Mouse (Mus musculus): Measurements from ENCODE around the gene Plekha4. TPM values are rescaled to one million over a fixed set of nuclear protein-coding genes. Genes with fewer than 3 reads are reported as not detected.

The Plekha4 gene
- polyA plus RNA-seq, 1 experiment from 2014 or later: 0.50 TPM

DNA sequence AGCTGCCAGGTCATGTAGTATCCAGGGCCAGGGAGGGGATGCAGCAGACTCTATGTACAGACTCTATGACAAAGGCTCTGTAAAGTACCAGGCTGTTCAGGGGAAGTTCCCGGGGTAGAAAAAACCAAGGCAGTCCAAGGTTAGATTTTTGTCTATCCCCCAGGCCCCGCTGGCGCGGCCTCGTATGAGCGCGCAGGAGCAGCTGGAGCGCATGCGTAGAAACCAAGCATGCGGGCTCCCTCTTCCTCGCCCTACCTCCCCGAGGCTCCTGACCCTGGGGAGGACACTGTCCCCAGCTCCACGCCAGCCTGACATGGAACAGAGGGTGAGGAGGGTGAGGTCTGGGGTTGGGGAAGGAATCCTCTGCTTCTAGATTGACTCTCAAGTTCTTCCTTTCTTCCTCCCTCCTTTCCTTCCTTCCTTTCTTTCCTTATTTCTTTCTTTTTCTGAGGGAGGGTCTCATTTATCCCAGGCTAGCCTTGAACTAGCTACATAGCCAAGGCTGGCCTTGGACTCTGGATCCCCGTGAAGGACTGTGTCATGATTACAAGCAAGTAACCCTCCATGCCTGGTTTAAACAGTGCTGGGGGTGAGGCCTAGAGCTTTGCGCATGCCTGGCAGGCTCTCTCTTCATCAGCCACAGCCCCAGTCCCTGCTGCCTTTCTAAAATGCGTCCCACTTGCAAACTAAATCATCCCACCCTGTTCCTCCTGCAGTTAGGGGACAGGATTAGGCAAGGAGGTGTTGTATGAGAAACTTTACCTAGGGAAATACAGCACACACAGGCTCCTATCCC lies 23.7 kb downstream of the Plekha4 start:
- Histone ChIP-seq H3K4me2 (no peak overlapping the region), H3K27ac (no peak overlapping the region), H3K9me3 (replicated peaks) (no peaks in the 10 kb centered on the region), H3K4me1 (no peaks in the 10 kb centered on the region), H3K36me3 (ENCODE audit: poor library complexity, severe bottlenecking) (no peaks in the 10 kb centered on the region), H3K4me3 (no peak overlapping the region), H3K9ac (peak overlapping the region; percentile 26; the same call in 1 of the 2 replicates), H3K27me3 (no peaks in the 10 kb centered on the region)
- 87% methylated on average over 16 of the region's 16 CpGs for WGBS
- ATAC-seq: no peak

DNA sequence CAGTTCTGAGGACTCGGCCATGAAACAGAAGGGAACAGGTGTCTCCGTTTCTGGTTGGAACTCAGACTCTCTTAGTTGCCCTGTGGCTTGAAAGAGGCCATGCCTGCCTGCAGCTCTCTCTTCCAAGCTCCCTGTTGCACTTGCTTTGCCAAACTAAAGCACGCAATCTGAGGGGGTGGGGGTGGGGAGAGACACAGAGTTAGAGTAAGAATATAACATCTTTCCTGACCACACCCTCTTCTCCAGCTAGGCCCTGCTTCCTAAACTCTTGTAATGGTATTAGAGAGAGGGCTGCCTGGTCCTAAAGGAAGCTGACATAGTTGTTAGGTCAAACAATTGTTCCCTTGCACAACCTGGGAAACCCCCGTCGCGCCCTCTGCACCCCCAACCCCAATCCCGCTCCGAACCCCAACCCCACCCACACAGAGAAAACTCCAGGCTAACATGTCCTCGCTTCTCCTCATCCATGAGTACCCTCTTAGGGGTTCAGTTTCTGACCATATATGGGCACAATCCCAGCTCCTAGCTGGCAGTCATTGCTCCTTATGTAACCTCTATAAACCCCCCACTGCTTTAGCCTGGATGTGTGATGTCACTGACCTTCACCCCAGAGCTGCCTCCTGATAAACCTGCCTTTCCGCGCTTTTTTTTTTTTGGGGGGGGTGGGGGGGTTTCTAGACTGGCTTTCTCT lies 24.8 kb downstream of the Plekha4 start:
- Histone ChIP-seq H3K27ac (no peak overlapping the region), H3K36me3 (ENCODE audit: poor library complexity, severe bottlenecking) (no peaks in the 10 kb centered on the region), H3K4me3 (no peak overlapping the region), H3K27me3 (no peaks in the 10 kb centered on the region), H3K9me3 (replicated peaks) (no peaks in the 10 kb centered on the region), H3K9ac (no peak overlapping the region), H3K4me2 (no peak overlapping the region), H3K4me1 (no peaks in the 10 kb centered on the region)
- no peak for ATAC-seq
- WGBS: 83% methylated on average over 11 of the region's 11 CpGs

DNA sequence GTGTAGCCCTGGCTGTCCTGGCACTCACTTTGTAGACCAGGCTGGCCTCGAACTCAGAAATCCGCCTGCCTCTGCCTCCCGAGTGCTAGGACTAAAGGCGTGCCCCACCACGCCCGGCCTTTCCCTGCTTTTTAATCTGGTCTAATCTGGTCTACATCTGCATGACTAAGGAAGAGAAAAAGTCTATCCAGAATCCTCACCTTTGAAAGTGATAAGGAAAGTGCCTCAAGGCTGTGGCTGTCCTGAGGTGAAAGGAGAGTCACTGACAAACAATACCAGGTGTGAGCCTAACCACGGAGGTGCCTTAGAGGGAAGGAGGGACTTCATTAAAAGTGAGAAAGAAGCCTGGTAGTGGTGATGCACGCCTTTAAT lies 25.4 kb downstream of the Plekha4 start:
- Histone ChIP-seq H3K9ac (no peak overlapping the region), H3K4me1 (no peaks in the 10 kb centered on the region), H3K9me3 (replicated peaks) (no peaks in the 10 kb centered on the region), H3K36me3 (ENCODE audit: poor library complexity, severe bottlenecking) (no peaks in the 10 kb centered on the region), H3K4me2 (no peak overlapping the region), H3K27me3 (no peaks in the 10 kb centered on the region), H3K4me3 (no peak overlapping the region), H3K27ac (no peak overlapping the region)
- no peak for ATAC-seq
- 80% methylated on average over 8 of the region's 8 CpGs for WGBS

DNA sequence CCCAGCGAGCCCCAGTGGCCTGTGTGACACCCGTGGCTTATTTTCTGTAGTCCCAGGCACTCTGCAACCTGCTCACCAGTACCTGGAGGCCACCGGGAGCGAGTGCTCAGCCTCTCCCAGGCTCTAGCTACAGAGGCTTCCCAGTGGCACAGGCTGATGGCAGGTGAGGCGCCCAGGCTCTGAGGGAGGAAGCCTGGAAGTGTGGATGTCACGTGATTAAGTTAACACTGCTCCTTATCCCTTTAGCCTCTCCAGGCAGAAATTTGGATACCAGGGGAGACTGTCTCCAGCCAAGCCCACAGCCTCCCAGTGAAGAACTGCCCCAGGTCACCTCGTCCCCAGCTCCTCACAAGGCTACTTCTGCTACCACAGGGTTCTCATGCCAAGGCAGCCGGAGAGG lies 27.4 kb downstream of the Plekha4 start:
- WGBS: 70% methylated on average over 8 of the region's 8 CpGs
- no peaks in the 10 kb centered on the region for H3K4me1 ChIP-seq
- H3K9me3 ChIP-seq (replicated peaks): no peaks in the 10 kb centered on the region
- H3K36me3 ChIP-seq (ENCODE audit: poor library complexity, severe bottlenecking): no peaks in the 10 kb centered on the region
- no peaks in the 10 kb centered on the region for H3K27me3 ChIP-seq
- H3K9ac ChIP-seq: no peak overlapping the region
- no peak overlapping the region for H3K27ac ChIP-seq
- no peak overlapping the region for H3K4me3 ChIP-seq
- H3K4me2 ChIP-seq: no peak overlapping the region
- no peak for ATAC-seq

DNA sequence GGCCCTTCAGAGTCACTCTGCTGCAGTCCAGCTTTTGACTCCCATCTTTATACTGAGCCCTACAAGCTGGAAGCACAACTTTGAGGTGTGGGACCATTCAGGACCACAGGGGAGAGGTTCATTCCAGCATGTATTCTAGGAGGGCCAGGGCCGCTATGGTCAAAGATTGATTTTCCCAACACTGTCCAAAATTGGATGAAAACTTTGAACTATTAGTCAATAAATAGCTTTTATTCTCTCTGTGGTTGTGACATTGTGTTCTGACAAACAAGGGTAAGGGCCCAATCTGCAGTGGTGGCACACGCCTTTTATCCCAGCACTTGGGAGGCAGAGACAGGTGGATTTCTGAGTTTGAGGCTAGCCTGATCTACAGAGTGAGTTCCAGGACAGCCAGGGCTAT lies 27.9 kb downstream of the Plekha4 start:
- Histone ChIP-seq H3K4me3 (no peak overlapping the region), H3K4me2 (no peak overlapping the region), H3K9me3 (replicated peaks) (no peaks in the 10 kb centered on the region), H3K36me3 (ENCODE audit: poor library complexity, severe bottlenecking) (no peaks in the 10 kb centered on the region), H3K9ac (no peak overlapping the region), H3K27me3 (no peaks in the 10 kb centered on the region), H3K27ac (no peak overlapping the region), H3K4me1 (no peaks in the 10 kb centered on the region)
- 86% methylated on average over 2 of the region's 2 CpGs for WGBS
- ATAC-seq: no peak

DNA sequence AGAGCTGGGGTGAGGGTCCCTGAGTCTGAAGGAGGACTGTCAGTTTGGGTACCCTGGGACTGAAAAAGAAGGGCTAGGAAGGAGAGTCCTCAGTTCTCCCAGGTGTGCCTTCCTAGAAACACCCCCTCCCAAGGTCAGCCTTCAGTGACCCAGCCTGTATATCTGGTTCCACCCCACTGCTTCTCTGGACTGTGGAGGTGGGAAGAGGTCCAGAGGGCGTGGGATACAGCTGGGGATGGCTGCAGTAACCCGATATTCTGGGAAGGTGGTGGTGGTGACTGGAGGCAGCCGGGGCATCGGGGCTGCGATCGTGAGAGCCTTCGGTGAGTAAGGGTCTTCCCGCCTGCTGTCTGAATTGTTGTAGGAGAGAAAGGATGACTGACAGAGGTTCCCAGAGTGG lies 28.6 kb downstream of the Plekha4 start, which contains the start of gene Hsd17b14:
Gene Hsd17b14, plus strand, starts transcription at position 150 of the 400 bp plus-strand sequence.
- Histone ChIP-seq H3K4me1 (no peaks in the 10 kb centered on the region), H3K36me3 (ENCODE audit: poor library complexity, severe bottlenecking) (no peaks in the 10 kb centered on the region), H3K27me3 (no peaks in the 10 kb centered on the region), H3K4me3 (no peak within 1 kb of the TSS), H3K27ac (no peak within 1 kb of the TSS), H3K4me2 (no peak within 1 kb of the TSS), H3K9me3 (replicated peaks) (no peaks in the 10 kb centered on the region), H3K9ac (peak within 1 kb of the TSS; percentile 2; the same call in 1 of the 2 replicates)
- ATAC-seq: no peak
- 47% methylated on average over 8 of the region's 8 CpGs for WGBS

DNA sequence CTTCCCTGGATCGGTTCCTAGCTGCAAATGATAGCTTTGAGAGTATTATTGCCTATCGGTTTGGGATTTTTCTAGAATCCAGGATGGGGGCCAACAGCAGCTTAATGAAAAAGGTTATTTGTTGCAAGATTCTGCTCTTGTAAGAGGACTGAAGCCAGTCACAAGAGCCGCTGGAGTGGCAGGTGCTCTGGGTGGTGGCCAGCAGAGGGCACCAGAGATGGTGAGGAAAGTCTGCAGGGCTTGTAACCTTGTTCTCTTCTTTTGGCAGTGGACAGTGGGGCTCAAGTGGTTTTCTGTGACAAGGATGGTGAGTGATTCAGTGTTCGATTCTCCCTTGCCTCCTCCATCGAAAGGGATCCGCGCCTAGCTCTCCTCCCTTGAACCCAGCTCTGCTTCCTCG lies 29.7 kb downstream of the Plekha4 start:
- H3K4me3 ChIP-seq: no peak overlapping the region
- no peak; the same call in 1 of the 2 replicates for ATAC-seq
- peak overlapping the region; percentile 2; the same call in 1 of the 2 replicates for H3K9ac ChIP-seq
- no peak overlapping the region for H3K4me2 ChIP-seq
- no peaks in the 10 kb centered on the region for H3K4me1 ChIP-seq
- H3K36me3 ChIP-seq (ENCODE audit: poor library complexity, severe bottlenecking): no peaks in the 10 kb centered on the region
- 0 out of 2 replicates have a peak, but pooled peaks cover 2% of the 10 kb centered on the region for H3K27me3 ChIP-seq
- 28% methylated on average over 8 of the region's 8 CpGs for WGBS
- H3K27ac ChIP-seq: no peak overlapping the region
- no peaks in the 10 kb centered on the region for H3K9me3 ChIP-seq (replicated peaks)

DNA sequence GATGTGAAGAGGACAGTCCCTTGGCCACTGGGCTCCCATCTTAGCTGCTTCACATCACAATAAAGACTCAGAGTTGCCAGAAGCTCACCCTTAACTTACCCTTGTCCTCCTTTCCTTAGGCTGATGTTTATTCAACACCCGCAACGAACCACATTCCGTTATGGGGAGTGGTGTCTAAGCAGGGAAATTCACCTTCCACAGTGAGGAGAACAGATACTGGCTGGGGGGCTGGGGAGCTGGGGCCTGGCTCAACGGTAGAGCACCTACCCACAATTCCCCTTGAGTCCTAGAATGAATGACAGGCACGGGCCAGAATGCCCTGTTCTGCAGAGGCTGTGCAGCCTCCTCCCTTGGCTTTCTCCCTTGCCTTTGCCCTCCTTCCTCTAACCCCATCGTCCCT lies 32.8 kb downstream of the Plekha4 start:
- H3K27ac ChIP-seq: no peak overlapping the region
- no peak overlapping the region for H3K4me2 ChIP-seq
- no peak for ATAC-seq
- H3K36me3 ChIP-seq (ENCODE audit: poor library complexity, severe bottlenecking): no peaks in the 10 kb centered on the region
- no peak overlapping the region for H3K4me3 ChIP-seq
- H3K27me3 ChIP-seq: 0 out of 2 replicates have a peak, but pooled peaks cover 4% of the 10 kb centered on the region
- no peak overlapping the region for H3K9ac ChIP-seq
- H3K9me3 ChIP-seq (replicated peaks): no peaks in the 10 kb centered on the region
- WGBS: 75% methylated on average over 5 of the region's 6 CpGs
- no peaks in the 10 kb centered on the region for H3K4me1 ChIP-seq

DNA sequence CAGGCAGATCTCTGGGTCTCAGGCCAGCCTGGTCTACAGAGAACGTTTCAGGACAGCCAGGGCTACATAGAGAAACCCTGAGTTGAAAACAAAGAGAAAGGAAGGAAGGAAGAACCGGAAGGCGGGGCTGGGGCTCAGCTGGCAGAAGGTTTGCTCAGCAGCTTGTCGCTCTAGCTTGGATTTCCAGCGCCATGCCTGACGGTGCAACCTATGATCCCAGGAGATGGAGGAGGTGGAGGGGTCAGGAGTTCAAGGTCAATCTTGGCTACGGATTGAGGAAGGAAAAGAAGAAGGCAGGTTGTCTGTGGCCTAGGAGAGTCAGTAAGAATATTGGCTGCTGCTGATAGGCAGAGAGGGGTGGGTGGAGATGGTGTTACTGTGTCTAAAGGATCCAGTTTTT lies 34.1 kb downstream of the Plekha4 start:
- WGBS: 89% methylated on average over 7 of the region's 7 CpGs
- ATAC-seq: no peak

DNA sequence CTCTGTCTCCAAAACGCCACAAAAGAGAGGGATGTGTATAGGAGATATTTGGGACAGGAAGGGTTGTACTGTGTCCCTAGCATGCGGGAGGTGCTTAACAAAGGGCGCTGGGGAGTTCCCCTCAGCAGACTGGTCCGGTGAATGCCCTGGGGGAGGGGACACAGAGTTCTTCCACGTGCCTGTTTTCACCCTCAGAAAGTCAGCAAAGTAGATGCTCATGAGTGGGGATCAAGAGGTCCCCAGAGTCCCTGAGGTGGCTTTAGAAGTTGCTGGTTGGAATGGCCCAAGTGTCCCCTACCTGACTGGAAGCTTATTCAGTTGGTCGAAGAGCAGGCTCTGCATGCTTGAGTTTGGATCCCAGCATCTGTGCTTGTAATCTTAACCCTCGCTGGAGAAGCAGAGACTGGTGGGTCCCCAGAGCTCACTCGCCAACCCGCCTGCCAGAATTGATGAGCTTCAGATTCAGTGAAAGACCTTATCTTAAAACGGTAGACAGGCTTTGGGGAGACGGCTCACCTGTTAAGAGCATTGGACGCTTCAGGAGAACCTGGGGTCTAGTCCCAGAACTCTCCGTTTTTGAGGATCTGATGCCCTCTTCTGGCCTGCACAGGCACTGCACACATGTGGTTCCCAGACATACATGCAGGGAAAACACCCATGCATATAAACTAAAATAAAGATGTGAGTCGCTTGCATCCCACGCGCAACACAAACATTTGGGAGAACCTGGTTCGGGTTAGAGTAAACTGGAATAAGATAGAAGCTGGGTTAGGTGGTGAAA lies 34.9 kb downstream of the Plekha4 start:
- H3K27me3 ChIP-seq: 0 out of 2 replicates have a peak, but pooled peaks cover 4% of the 10 kb centered on the region
- no peak overlapping the region for H3K4me2 ChIP-seq
- 0 out of 2 replicates have a peak, but pooled peaks have one; percentile 55 for ATAC-seq
- H3K36me3 ChIP-seq (ENCODE audit: poor library complexity, severe bottlenecking): no peaks in the 10 kb centered on the region
- WGBS: 27% methylated on average over 17 of the region's 17 CpGs
- H3K4me3 ChIP-seq: no peak overlapping the region
- no peaks in the 10 kb centered on the region for H3K9me3 ChIP-seq (replicated peaks)
- no peak overlapping the region for H3K27ac ChIP-seq
- no peaks in the 10 kb centered on the region for H3K4me1 ChIP-seq
- no peak overlapping the region for H3K9ac ChIP-seq

More for the DNA sequence above, 34.1 kb downstream of the Plekha4 start:
- Histone ChIP-seq H3K9ac (no peak overlapping the region), H3K4me1 (no peaks in the 10 kb centered on the region), H3K9me3 (replicated peaks) (no peaks in the 10 kb centered on the region), H3K27me3 (0 out of 2 replicates have a peak, but pooled peaks cover 4% of the 10 kb centered on the region), H3K4me3 (no peak overlapping the region), H3K4me2 (no peak overlapping the region), H3K27ac (no peak overlapping the region), H3K36me3 (ENCODE audit: poor library complexity, severe bottlenecking) (no peaks in the 10 kb centered on the region)

DNA sequence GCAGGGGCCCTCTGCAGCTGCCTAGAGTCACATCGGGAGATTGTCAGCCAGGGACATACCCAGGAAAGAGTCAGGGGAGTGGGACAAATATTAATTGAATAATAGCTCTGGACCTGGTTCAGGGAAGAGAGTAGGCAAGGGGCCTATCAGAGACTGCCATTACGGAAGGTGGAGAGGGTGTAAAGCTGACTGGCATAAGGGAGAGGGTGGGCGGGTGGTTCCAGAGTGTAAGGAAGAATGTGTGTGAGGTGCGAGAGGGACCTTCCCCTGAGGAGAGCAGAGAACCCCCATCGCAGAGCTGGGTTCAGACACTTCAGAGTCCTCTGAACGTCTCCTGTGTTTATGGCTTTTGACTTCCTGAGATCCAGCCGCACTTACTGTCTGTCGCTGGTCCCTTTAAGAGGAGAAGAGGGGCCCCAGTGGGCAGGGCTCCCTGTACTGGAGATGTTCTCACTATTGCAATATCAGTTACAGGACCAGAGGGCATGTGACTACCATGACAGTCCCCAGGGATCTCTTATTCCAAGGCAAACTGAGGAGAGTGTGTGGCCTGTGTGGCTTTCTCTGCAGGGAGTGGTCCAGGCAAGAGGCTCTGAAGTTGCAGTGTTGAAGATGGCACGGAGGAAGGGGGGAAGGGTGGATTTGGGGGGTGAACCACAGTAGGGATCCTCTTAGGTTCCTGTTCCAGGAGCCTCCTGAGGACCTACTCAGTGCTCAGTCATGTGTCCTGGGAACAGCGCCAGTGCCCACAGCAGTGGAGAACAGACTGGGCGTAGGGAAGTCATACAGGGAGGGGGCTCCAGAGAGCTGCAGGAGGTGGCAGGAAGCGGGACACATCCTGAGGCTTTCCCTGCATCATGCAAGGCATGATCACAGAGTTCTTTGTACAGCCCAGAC lies 35.7 kb downstream of the Plekha4 start:
- Histone ChIP-seq H3K4me2 (no peak overlapping the region), H3K9ac (no peak overlapping the region), H3K36me3 (ENCODE audit: poor library complexity, severe bottlenecking) (no peaks in the 10 kb centered on the region), H3K9me3 (replicated peaks) (no peaks in the 10 kb centered on the region), H3K27ac (no peak overlapping the region), H3K4me3 (no peak overlapping the region), H3K27me3 (0 out of 2 replicates have a peak, but pooled peaks cover 7% of the 10 kb centered on the region), H3K4me1 (no peaks in the 10 kb centered on the region)
- WGBS: 61% methylated on average over 12 of the region's 12 CpGs
- no peak for ATAC-seq

Data from forebrain, embryonic 13.5 days (tissue).